Mouse (Mus musculus): ENCODE measurements at regions not wholly inside any gene's neighbourhood (a gene's known extent, or its start where the extent isn't known, plus 50 kb on each side); places are given as distances from the start of the nearest gene placed in this dataset.

GRCm38 (mm10) chr5:111935381-111936134, 201.8 kb downstream of the Gm26897 start:
- TF ChIP-seq CHD1 (IDR thresholded peaks at IDR 0.05; ENCODE audit: low read depth, low read length) (no peak), GATA1 (IDR thresholded peaks at IDR 0.05; ENCODE audit: low read depth, low read length) (no peak), ZNF384 (IDR thresholded peaks at IDR 0.05; ENCODE audit: low read depth, low read length) (no peak), ZMIZ1 (IDR thresholded peaks at IDR 0.05; ENCODE audit: low read depth, low read length) (no peak), EP300 (IDR thresholded peaks at IDR 0.05; ENCODE audit: low read depth in 1 of 2, low read length in 2 of 2) (no peak), RCOR1 (IDR thresholded peaks at IDR 0.05; ENCODE audit: low read depth, low read length) (no peak), TCF12 (IDR thresholded peaks at IDR 0.05; ENCODE audit: low read depth, low read length) (no peak), MAX (IDR thresholded peaks at IDR 0.05; ENCODE audit: low read length) (no peak)
